Mouse (Mus musculus): ENCODE results near the gene 9130023H24Rik. TPM values are rescaled to one million over a fixed set of nuclear protein-coding genes. Genes with fewer than 3 reads are reported as not detected.

The 9130023H24Rik gene
- polyA plus RNA-seq, 1 experiment from 2014 or later = 8.7 TPM

DNA sequence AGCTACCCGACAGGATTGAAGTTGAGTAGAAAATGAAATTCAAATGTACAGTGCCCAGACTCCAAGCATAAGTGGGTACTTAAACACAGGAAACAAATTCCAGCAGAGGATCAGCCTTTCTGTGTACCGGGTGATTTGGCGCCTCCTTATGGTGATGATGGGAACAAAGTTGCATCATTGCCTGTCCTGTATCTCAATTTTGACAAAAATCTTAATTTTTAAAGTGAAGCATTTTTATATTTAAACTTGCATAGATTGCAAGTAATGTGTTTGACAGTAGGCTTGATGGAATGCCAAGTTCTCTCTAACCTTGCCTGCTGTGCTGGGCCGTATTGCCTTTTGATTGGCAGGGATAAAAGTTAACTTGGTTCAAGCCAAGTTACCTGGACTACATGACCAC lies 1.2 kb upstream of the 9130023H24Rik start:
- ATAC-seq (ENCODE audit: low FRiP score) = no peak
- no peak overlapping the region for H3K27ac ChIP-seq
- peaks cover 16% of the 10 kb centered on the region; the same call in 1 of the 2 replicates for H3K4me1 ChIP-seq (replicated peaks; ENCODE audit: control insufficient read depth, insufficient read depth, low read length)
- peak; percentile 47 for DNase-seq (ENCODE audit: low spot score)
- 31% methylated on average over 4 of the region's 4 CpGs for WGBS
- no peaks in the 10 kb centered on the region for H3K9me3 ChIP-seq (ENCODE audit: control insufficient read depth, low read length)
- H3K9ac ChIP-seq = peak overlapping the region; percentile 46; the same call in 1 of the 2 replicates
- peak overlapping the region; percentile 66 for H3K4me2 ChIP-seq (replicated peaks)
- peak overlapping the region; percentile 52 for H3K4me3 ChIP-seq (replicated peaks; ENCODE audit: low read length)
- H3K27me3 ChIP-seq (ENCODE audit: control insufficient read depth, insufficient read depth, low read length) = no peaks in the 10 kb centered on the region
- peaks cover 42% of the 10 kb centered on the region for H3K36me3 ChIP-seq (replicated peaks; ENCODE audit: control insufficient read depth, insufficient read depth)

DNA sequence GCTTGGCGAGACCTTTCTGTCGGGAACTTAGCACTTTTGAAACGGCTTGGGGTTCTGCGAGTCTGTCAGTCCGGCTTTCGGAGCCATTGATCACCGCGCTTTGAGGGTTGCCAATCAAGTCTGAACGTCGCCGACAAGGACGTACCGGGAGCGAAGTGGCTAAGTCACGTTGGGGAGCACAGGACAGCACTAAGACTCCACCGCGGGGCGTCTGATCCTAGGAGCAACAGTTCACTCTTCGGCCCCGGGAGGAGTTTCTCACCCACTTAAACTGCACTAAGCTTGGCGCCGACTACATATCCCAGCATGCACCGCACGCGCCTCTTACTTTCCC lies 271 bp downstream of the 9130023H24Rik start:
- WGBS = 0% methylated on average over 25 of the region's 25 CpGs
- Histone ChIP-seq H3K4me3 (replicated peaks; ENCODE audit: low read length) (peak overlapping the region; percentile 52), H3K27ac (peak overlapping the region; percentile 99), H3K4me1 (replicated peaks; ENCODE audit: control insufficient read depth, insufficient read depth, low read length) (peaks cover 16% of the 10 kb centered on the region; the same call in 1 of the 2 replicates), H3K36me3 (replicated peaks; ENCODE audit: control insufficient read depth, insufficient read depth) (peaks cover 33% of the 10 kb centered on the region), H3K9ac (peak overlapping the region; percentile 80; the same call in 1 of the 2 replicates), H3K4me2 (replicated peaks) (peak overlapping the region; percentile 66), H3K27me3 (ENCODE audit: control insufficient read depth, insufficient read depth, low read length) (no peaks in the 10 kb centered on the region), H3K9me3 (ENCODE audit: control insufficient read depth, low read length) (no peaks in the 10 kb centered on the region)
- no peak for ATAC-seq (ENCODE audit: low FRiP score)
- DNase-seq (ENCODE audit: low spot score) = no peak

DNA sequence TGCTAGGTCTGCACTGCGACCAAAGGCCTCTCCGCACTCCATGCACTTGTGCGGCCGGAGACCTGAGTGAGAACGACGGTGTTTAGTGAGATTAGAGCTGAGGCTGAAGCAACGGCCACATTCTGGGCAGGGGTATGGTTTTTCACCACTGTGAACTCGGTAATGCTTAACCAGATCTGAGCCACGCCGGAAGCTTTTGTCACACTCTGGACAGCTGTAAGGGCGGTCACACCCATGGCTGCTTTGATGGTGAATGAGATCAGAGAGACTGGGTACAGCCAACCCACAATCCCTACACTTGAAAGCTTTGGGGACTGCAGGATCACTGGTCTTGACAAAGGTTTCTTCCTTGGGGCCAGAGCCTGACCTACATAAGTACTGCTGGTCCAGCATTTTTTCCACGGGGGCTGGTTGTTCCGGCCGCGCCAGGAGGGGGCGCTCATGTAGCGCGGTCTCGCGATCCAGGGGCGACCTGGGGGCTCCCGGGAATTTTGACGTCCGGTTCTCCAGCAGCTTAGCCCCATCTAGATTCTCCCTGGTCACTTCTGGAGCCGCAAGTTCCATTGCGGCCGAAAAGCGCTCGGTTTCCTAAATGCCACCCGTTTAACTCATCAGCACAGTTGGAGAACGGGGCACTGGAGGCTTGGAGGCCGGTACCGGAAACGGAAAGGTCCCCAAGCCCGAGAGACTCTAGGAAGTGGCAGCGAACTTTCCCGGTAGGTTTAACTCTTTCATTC lies 807 bp downstream of the 9130023H24Rik start, which contains the start of gene Armc5:
Armc5 (plus strand) TSS at position 487 of the 737 bp plus-strand sequence.
- Histone ChIP-seq H3K4me3 (replicated peaks; ENCODE audit: low read length) (peak within 1 kb of the TSS; percentile 52), H3K36me3 (replicated peaks; ENCODE audit: control insufficient read depth, insufficient read depth) (peaks cover 27% of the 10 kb centered on the region), H3K9ac (peak within 1 kb of the TSS; percentile 80), H3K27ac (peak within 1 kb of the TSS; percentile 99), H3K4me1 (replicated peaks; ENCODE audit: control insufficient read depth, insufficient read depth, low read length) (peaks cover 16% of the 10 kb centered on the region; the same call in 1 of the 2 replicates), H3K4me2 (replicated peaks) (peak within 1 kb of the TSS; percentile 66), H3K27me3 (ENCODE audit: control insufficient read depth, insufficient read depth, low read length) (no peaks in the 10 kb centered on the region), H3K9me3 (ENCODE audit: control insufficient read depth, low read length) (no peaks in the 10 kb centered on the region)
- 0 out of 2 replicates have a peak, but pooled peaks have one; percentile 18 for ATAC-seq (ENCODE audit: low FRiP score)
- WGBS = 27% methylated on average over 37 of the region's 37 CpGs
- peak; percentile 78 for DNase-seq (ENCODE audit: low spot score)

DNA sequence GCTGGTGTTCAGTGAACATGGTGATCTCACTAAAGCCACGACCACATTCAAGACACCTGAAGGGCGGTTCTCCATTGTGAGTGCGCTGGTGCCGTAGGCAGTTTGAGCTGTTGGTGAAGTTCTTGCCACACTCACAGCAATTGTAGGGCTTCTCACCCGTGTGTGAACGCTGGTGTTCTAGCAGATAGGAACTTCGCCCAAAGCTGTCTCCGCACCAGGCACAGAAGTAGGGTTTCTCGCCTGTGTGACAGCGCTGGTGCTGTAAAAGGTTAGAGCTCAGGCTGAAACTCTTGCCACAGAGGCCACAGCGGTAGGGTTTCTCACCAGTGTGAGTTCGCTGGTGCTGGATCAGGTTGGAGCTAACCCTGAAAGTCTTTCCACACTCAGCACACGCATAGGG lies 1.4 kb downstream of the 9130023H24Rik start:
- Histone ChIP-seq H3K9ac (peak overlapping the region; percentile 80; the same call in 1 of the 2 replicates), H3K9me3 (ENCODE audit: control insufficient read depth, low read length) (no peaks in the 10 kb centered on the region), H3K4me3 (replicated peaks; ENCODE audit: low read length) (no peak overlapping the region), H3K4me2 (replicated peaks) (peak overlapping the region; percentile 66), H3K27ac (no peak overlapping the region), H3K27me3 (ENCODE audit: control insufficient read depth, insufficient read depth, low read length) (no peaks in the 10 kb centered on the region), H3K36me3 (replicated peaks; ENCODE audit: control insufficient read depth, insufficient read depth) (peaks cover 21% of the 10 kb centered on the region), H3K4me1 (replicated peaks; ENCODE audit: control insufficient read depth, insufficient read depth, low read length) (peaks cover 16% of the 10 kb centered on the region; the same call in 1 of the 2 replicates)
- no peak for DNase-seq (ENCODE audit: low spot score)
- no peak for ATAC-seq (ENCODE audit: low FRiP score)
- 96% methylated on average over 13 of the region's 13 CpGs for WGBS

DNA sequence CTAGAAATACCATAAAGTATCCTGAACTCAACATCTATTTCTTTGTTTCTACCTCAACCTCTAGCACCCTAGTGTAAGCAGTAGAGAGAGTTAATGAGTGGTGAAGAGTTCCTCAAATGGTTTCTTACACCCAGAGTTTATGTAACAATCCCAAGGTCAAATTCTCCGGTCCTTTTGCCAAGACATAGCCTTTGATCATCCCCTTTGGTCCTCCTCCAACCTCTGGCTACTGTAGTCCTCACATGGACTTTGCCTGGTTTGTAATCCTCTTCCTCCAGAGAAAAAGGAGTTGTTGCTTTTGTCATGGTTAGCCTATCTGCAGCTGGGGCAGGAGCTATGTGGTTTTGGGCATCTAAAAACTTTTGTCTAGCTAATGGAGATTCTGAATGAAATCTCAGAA lies 2.4 kb downstream of the 9130023H24Rik start:
- no peak overlapping the region for H3K9ac ChIP-seq
- 97% methylated on average over 1 of the region's 1 CpGs for WGBS
- DNase-seq (ENCODE audit: low spot score) = no peak
- H3K4me2 ChIP-seq (replicated peaks) = no peak overlapping the region
- no peaks in the 10 kb centered on the region for H3K27me3 ChIP-seq (ENCODE audit: control insufficient read depth, insufficient read depth, low read length)
- no peak overlapping the region for H3K4me3 ChIP-seq (replicated peaks; ENCODE audit: low read length)
- H3K36me3 ChIP-seq (replicated peaks; ENCODE audit: control insufficient read depth, insufficient read depth) = peaks cover 14% of the 10 kb centered on the region
- H3K4me1 ChIP-seq (replicated peaks; ENCODE audit: control insufficient read depth, insufficient read depth, low read length) = peaks cover 16% of the 10 kb centered on the region; the same call in 1 of the 2 replicates
- no peak for ATAC-seq (ENCODE audit: low FRiP score)
- H3K27ac ChIP-seq = no peak overlapping the region
- H3K9me3 ChIP-seq (ENCODE audit: control insufficient read depth, low read length) = no peaks in the 10 kb centered on the region

DNA sequence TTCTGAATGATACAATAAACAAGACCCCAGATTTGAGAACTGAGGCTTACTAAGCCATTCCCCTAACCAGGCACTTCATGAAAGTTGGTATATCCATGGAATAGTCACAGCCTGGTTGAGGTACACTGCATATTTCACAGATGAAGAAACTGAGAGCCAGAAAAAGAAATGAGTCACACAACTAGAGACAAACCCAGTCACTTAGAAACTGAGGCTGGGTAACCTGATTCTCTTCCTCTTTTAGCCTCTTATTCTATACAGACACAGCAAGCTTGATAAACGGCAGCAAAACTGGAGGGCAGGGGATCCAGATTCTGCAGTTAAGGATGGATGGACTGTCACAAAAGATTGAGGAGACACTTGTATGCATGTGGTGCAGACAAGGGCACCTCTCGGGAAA lies 3.0 kb downstream of the 9130023H24Rik start:
- no peak for DNase-seq (ENCODE audit: low spot score)
- Histone ChIP-seq H3K9me3 (ENCODE audit: control insufficient read depth, low read length) (no peaks in the 10 kb centered on the region), H3K9ac (no peak overlapping the region), H3K27me3 (ENCODE audit: control insufficient read depth, insufficient read depth, low read length) (no peaks in the 10 kb centered on the region), H3K4me1 (replicated peaks; ENCODE audit: control insufficient read depth, insufficient read depth, low read length) (peaks cover 16% of the 10 kb centered on the region; the same call in 1 of the 2 replicates), H3K4me3 (replicated peaks; ENCODE audit: low read length) (no peak overlapping the region), H3K4me2 (replicated peaks) (no peak overlapping the region), H3K36me3 (replicated peaks; ENCODE audit: control insufficient read depth, insufficient read depth) (peaks cover 7% of the 10 kb centered on the region; the same call in 1 of the 2 replicates), H3K27ac (no peak overlapping the region)
- ATAC-seq (ENCODE audit: low FRiP score) = no peak
- WGBS = 86% methylated on average over 2 of the region's 2 CpGs

DNA sequence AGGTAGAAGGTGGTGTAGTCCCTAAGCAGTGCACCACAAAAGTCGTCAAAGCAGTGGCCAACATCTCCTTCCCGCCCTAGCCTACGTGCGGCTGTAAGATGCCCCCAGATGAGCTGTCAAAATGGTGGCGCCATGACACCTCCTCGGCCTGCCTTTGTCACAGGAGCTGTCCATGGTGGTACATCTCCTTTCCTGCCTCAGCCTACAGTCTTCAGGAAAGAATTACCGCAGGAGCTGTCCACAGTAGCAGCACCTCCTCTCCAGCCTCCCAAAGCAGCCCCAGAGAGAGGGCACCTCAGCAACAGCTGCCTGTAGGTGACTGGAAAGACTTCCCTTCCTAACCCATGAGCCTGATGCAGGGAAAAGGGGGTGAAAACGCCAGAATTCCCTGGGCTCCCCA lies 6.1 kb downstream of the 9130023H24Rik start:
- Histone ChIP-seq H3K27ac (no peak overlapping the region), H3K4me3 (replicated peaks; ENCODE audit: low read length) (no peak overlapping the region), H3K4me1 (replicated peaks; ENCODE audit: control insufficient read depth, insufficient read depth, low read length) (0 out of 2 replicates have a peak, but pooled peaks cover 2% of the 10 kb centered on the region), H3K4me2 (replicated peaks) (no peak overlapping the region), H3K9me3 (ENCODE audit: control insufficient read depth, low read length) (no peaks in the 10 kb centered on the region), H3K36me3 (replicated peaks; ENCODE audit: control insufficient read depth, insufficient read depth) (peaks cover 7% of the 10 kb centered on the region; the same call in 1 of the 2 replicates), H3K27me3 (ENCODE audit: control insufficient read depth, insufficient read depth, low read length) (no peaks in the 10 kb centered on the region), H3K9ac (no peak overlapping the region)
- no peak for DNase-seq (ENCODE audit: low spot score)
- WGBS = 46% methylated on average over 8 of the region's 8 CpGs
- ATAC-seq (ENCODE audit: low FRiP score) = no peak

DNA sequence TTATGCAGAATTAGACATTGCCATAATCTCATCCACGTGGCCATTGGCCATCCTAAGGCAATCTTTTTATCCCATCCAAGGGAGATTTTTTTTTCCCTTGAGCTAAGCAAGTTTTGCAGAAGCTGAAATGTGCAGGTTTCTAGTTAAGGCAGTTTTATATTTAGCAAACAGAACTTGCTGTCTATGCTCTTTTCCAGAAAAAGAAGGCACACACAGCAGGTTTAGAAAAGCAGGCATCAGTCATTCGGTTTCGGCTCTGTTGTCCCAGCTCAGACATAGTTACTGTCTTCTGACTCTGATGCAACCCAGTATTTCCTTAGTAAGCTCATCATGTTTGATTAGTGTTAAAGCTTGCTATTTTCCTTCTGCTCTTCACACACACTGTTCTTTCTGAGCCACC lies 16.9 kb downstream of the 9130023H24Rik start:
- DNase-seq (ENCODE audit: low spot score) = no peak
- H3K27me3 ChIP-seq (ENCODE audit: control insufficient read depth, insufficient read depth, low read length) = no peaks in the 10 kb centered on the region
- ATAC-seq (ENCODE audit: low FRiP score) = no peak
- H3K4me1 ChIP-seq (replicated peaks; ENCODE audit: control insufficient read depth, insufficient read depth, low read length) = no peaks in the 10 kb centered on the region
- H3K9me3 ChIP-seq (ENCODE audit: control insufficient read depth, low read length) = no peaks in the 10 kb centered on the region
- H3K4me2 ChIP-seq (replicated peaks) = no peak overlapping the region
- no peak overlapping the region for H3K4me3 ChIP-seq (replicated peaks; ENCODE audit: low read length)
- no peak overlapping the region for H3K27ac ChIP-seq
- no peak overlapping the region for H3K9ac ChIP-seq
- H3K36me3 ChIP-seq (replicated peaks; ENCODE audit: control insufficient read depth, insufficient read depth) = no peaks in the 10 kb centered on the region
- 92% methylated on average over 3 of the region's 3 CpGs for WGBS

DNA sequence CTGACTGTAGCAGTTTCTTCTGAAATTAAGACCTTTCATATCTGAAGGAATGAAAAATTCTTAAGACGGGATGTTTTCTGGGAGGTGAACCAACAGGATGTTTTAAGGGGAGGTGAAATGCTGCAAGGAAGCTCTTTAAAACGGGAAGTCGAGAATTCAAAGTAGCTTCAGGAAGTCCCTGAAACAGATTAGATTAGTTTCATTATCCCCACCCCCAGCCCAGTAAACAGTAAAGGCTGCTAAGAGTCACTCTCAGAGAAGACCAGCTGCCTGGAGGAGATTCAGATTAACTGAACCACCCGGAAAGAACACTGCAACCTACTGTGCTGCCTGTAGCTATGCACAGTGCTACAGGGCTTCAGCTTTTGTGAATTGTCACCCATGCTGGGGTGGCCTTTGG lies 17.9 kb downstream of the 9130023H24Rik start:
- no peaks in the 10 kb centered on the region for H3K36me3 ChIP-seq (replicated peaks; ENCODE audit: control insufficient read depth, insufficient read depth)
- H3K4me2 ChIP-seq (replicated peaks) = no peak overlapping the region
- ATAC-seq (ENCODE audit: low FRiP score) (no peak), DNase-seq (ENCODE audit: low spot score) (no peak)
- no peak overlapping the region for H3K9ac ChIP-seq
- no peak overlapping the region for H3K27ac ChIP-seq
- 88% methylated on average over 4 of the region's 4 CpGs for WGBS
- no peaks in the 10 kb centered on the region for H3K27me3 ChIP-seq (ENCODE audit: control insufficient read depth, insufficient read depth, low read length)
- H3K4me3 ChIP-seq (replicated peaks; ENCODE audit: low read length) = no peak overlapping the region
- no peaks in the 10 kb centered on the region for H3K9me3 ChIP-seq (ENCODE audit: control insufficient read depth, low read length)
- H3K4me1 ChIP-seq (replicated peaks; ENCODE audit: control insufficient read depth, insufficient read depth, low read length) = no peaks in the 10 kb centered on the region

Data from hindbrain, embryonic 14.5 days (tissue).